Mouse (Mus musculus): ENCODE measurements around the gene Smu1. TPM values are rescaled to one million over a fixed set of nuclear protein-coding genes. Genes with fewer than 3 reads are reported as not detected.
A peak's percentile ranks its signal among the peaks of the same experiment; 100 is the strongest.

The Smu1 gene
- total RNA-seq, 2 experiments from 2014 or later, result 83.9 to 141 TPM

- no peak for ATAC-seq (replicated peaks; ENCODE audit: poor library complexity)
Measured at GRCm38 (mm10) chr4:40759876-40760275, 2.2 kb upstream of the Smu1 start.

GRCm38 (mm10) chr4:40757157-40757779 is 455 bp downstream of the Smu1 start:
- peak; percentile 56 for ATAC-seq (replicated peaks; ENCODE audit: poor library complexity)

GRCm38 (mm10) chr4:40735351-40735750 is 22.4 kb downstream of the Smu1 start:
- ATAC-seq (replicated peaks; ENCODE audit: poor library complexity), result no peak

- no peak for ATAC-seq (replicated peaks; ENCODE audit: poor library complexity)
Measured at GRCm38 (mm10) chr4:40731262-40731661, 26.5 kb downstream of the Smu1 start.

GRCm38 (mm10) chr4:40727247-40727646 is 30.5 kb downstream of the Smu1 start:
- ATAC-seq (replicated peaks; ENCODE audit: poor library complexity), result 0 out of 2 replicates have a peak, but pooled peaks have one; percentile 11

GRCm38 (mm10) chr4:40725554-40725953 is 32.2 kb downstream of the Smu1 start:
- no peak for ATAC-seq (replicated peaks; ENCODE audit: poor library complexity)

- no peak for ATAC-seq (replicated peaks; ENCODE audit: poor library complexity)
Measured at GRCm38 (mm10) chr4:40725141-40725540, 32.6 kb downstream of the Smu1 start.

GRCm38 (mm10) chr4:40722687-40723460 is 34.8 kb downstream of the Smu1 start:
- ATAC-seq (replicated peaks; ENCODE audit: poor library complexity), result peak; percentile 54

GRCm38 (mm10) chr4:40722011-40722666 is 35.6 kb downstream of the Smu1 start, which contains the start of gene Dnaja1:
Gene Dnaja1 (plus strand): TSS chr4:40722150.
- peak; percentile 76 for ATAC-seq (replicated peaks; ENCODE audit: poor library complexity)

- peak; percentile 40 for ATAC-seq (replicated peaks; ENCODE audit: poor library complexity)
Measured at GRCm38 (mm10) chr4:40720910-40721309, 36.8 kb downstream of the Smu1 start.

- no peak for ATAC-seq (replicated peaks; ENCODE audit: poor library complexity)
Measured at GRCm38 (mm10) chr4:40717141-40717540, 40.6 kb downstream of the Smu1 start.

- ATAC-seq (replicated peaks; ENCODE audit: poor library complexity), result no peak
Measured at GRCm38 (mm10) chr4:40703710-40704275, 53.9 kb downstream of the Smu1 start.

GRCm38 (mm10) chr4:40702797-40703709 is 54.7 kb downstream of the Smu1 start, which contains the start of gene Aptx:
Gene Aptx (minus strand): TSS chr4:40703194.
- ATAC-seq (replicated peaks; ENCODE audit: poor library complexity), result peak; percentile 98

- no peak for ATAC-seq (replicated peaks; ENCODE audit: poor library complexity)
Measured at GRCm38 (mm10) chr4:40701796-40702195, 55.9 kb downstream of the Smu1 start.

GRCm38 (mm10) chr4:40700216-40700615 is 57.5 kb downstream of the Smu1 start:
- no peak for ATAC-seq (replicated peaks; ENCODE audit: poor library complexity)

GRCm38 (mm10) chr4:40697059-40697458 is 60.7 kb downstream of the Smu1 start:
- ATAC-seq (replicated peaks; ENCODE audit: poor library complexity), result no peak

- no peak for ATAC-seq (replicated peaks; ENCODE audit: poor library complexity)
Measured at GRCm38 (mm10) chr4:40691100-40691499, 66.6 kb downstream of the Smu1 start.
